Mouse (Mus musculus) liver, embryonic 14.5 days (tissue): ENCODE results near the gene Kcnk7.
A peak's percentile ranks its signal among the peaks of the same experiment; 100 is the strongest.

Experiments used
- CTCF ChIP-seq: IDR thresholded peaks from 2 replicates; pipeline ENCODE4 v1.5.1; 2016; ENCODE audit warnings: antibody characterized with exemption, low read depth, control low read depth
- EP300 ChIP-seq: IDR thresholded peaks from 2 replicates; pipeline ENCODE4 v1.6.1; 2016; ENCODE audit warnings: antibody characterized with exemption, low read depth

DNA sequence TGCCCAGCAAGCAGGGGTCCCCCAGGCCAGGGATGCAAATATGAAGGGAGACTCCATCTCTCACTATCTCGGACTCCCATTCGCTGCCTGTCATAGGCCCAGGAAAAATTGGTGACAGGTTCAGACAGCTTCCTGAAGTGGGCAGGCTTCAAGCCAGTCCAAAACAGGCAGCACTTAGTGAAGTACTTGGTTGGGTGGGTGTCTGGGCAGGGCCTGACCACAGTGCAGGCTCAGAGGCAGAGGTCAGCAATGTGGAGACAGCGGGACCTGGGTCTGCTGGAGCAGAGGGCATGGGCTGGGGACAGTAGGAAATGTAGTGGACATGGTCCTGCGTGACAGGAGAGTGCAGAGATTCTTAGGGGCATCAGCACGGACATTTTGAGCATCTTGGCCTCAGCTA is 12.6 kb upstream of the Kcnk7 start:
- TF ChIP-seq EP300 (no peak), CTCF (0 out of 2 replicates have a peak, but pooled peaks have one; percentile 2)
